Mouse (Mus musculus) cerebellum, adult 2 months (tissue): ENCODE measurements around the gene Rgs3. TPM values are rescaled to one million over a fixed set of nuclear protein-coding genes. Genes with fewer than 3 reads are reported as not detected.

Source experiments
- DNase-seq, 2 experiments: peaks; one replicate each; pipeline ENCODE4 v3.0.0; 2021
- H3K27ac ChIP-seq: fragments of 200-500 bp; 2 replicates; pipeline ENCODE4 v1.5.1; 2012; ENCODE audit warnings: low read length, control low read depth, inconsistent platforms; ENCODE audit not compliant: insufficient read depth
- H3K27me3 ChIP-seq: fragments of 200-500 bp; 2 replicates; pipeline ENCODE4 v1.6.1; 2012; ENCODE audit warnings: inconsistent platforms, mild to moderate bottlenecking, low read length, moderate library complexity; ENCODE audit not compliant: control insufficient read depth, insufficient read depth
- H3K4me1 ChIP-seq: fragments of 200-500 bp; 2 replicates; pipeline ENCODE4 v1.6.1; 2011; ENCODE audit warnings: low read length; ENCODE audit not compliant: control insufficient read depth, insufficient read depth
- H3K4me3 ChIP-seq: fragments of 200-500 bp; replicated peaks from 2 replicates; pipeline ENCODE3; 2011; ENCODE audit warnings: mild to moderate bottlenecking, low read depth, low read length, control low read depth; ENCODE audit not compliant: insufficient read depth
- CTCF ChIP-seq: fragments of 200-500 bp; IDR thresholded peaks from 2 replicates; pipeline ENCODE4 v1.5.1; 2011; ENCODE audit warnings: low read depth, mild to moderate bottlenecking, control low read depth, low read length, moderate library complexity, borderline replicate concordance; ENCODE audit not compliant: insufficient read depth
- POLR2A ChIP-seq: fragments of 200-500 bp; IDR thresholded peaks from 2 replicates; pipeline ENCODE4 v1.6.1; 2011; ENCODE audit warnings: low read length, control low read depth, borderline replicate concordance; ENCODE audit not compliant: insufficient read depth
- WGBS: fragments of 180-500 bp; shearing (Covaris S2); methylation state at CpG from one replicate; pipeline ENCODE4 v1.1.7; 2018; 5-methylcytosine and 5-hydroxymethylcytosine counted together
- polyA plus RNA-seq: library from polyadenylated mRNA; depleted of rRNA; stranded (reverse); fragments of >200 nt; gene quantifications from 2 replicates; pipeline ENCODE4 v1.2.3, GENCODE M21; 2012

Rgs3 gene
- polyA plus RNA-seq, 1 experiment = 92.7 TPM

DNA sequence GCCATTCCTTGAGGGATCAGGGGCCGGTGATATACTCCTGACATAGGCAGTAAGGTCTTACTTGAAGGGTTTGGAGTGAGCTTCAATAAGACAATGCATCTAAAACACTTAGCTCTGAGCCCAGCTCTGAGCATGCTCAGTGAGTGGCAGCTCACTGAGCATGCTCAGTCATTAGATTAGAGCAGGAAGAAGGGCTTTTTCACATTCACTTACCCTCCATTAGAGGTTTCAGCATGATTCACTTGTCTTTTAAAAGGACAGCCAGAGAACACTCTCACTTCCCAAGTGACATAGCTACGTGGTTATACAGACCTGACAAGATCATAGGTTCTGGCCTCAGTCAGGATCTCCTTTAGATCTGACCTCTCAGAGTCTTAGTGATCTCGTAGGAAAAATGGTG is 89.2 kb downstream of the Rgs3 start:
- Histone ChIP-seq H3K4me1 (peaks cover 50% of the 10 kb centered on the region), H3K27me3 (no peaks in the 10 kb centered on the region), H3K27ac (no peak overlapping the region), H3K4me3 (no peak overlapping the region)
- TF ChIP-seq CTCF (no peak), POLR2A (no peak)
- WGBS = 92% methylated on average over 3 of the region's 3 CpGs
- DNase-seq = no peak

DNA sequence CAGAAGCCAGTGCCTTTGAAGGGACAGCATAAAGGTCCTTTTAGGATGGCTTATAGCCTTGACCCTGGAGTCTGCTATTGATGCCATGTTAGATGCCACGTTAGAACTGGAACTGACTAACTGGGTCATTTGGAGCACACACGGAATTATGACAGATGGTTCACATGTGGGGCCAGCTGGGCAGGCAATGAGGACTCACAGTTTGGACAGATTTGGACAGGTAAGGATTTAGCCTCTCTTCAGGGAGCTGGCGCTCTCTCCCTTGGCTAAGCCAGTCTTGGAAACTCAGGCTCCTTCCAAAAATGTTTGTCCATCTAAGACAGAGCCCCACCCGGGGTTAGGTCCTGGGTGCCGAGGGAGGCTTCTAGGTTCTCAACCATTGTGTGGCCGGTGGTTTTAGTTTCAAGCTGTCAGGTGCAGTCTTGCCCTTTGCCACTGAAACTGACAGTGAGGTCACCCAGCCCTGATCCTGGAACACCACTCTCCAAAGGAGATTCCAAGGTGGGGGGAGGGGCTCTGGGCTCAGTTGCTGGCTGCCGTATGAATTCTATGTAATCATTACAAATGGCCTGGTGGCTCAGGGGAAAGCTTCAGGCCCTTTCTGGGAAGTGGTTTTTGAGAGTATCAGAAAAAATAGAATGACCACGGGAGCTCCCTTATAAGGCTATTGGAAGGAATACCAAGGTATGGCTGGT is 90.0 kb downstream of the Rgs3 start:
- 11% methylated on average over 8 of the region's 8 CpGs for WGBS
- H3K27me3 ChIP-seq = no peaks in the 10 kb centered on the region
- peak; percentile 87 to 92 for DNase-seq
- TF ChIP-seq POLR2A = no peak
- no peak for TF ChIP-seq CTCF
- peaks cover 47% of the 10 kb centered on the region for H3K4me1 ChIP-seq
- no peak overlapping the region for H3K4me3 ChIP-seq
- H3K27ac ChIP-seq = peak overlapping the region; percentile 53

DNA sequence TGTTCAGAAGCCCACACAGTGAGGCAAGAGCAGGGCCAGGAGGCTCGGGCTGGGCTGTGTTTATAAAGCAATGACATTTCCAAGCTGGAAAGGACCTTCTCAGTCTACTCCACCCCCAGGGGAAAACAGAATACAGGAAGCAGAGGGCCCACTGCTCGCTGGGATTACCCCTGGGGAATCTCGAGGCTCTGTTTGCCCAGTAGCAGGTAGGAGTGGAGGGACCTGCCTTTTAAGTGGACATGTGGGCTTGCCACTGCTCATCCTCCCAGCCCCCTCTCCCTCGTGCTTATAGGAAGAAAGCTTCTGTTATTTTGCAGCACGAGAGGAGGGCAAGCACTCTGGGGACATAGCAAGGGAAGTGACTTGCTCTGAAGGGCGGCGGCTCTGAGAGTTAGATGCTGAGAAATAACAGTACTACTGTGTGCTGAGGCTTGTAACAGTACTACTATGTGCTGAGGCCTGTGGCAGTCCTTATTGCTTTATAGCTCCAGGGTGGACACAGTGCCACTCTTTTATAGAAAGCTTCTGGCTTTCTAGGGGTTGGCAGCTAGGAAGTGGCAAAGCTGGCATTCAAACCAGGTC is 91.6 kb downstream of the Rgs3 start:
- Histone ChIP-seq H3K4me3 (no peak overlapping the region), H3K4me1 (peaks cover 49% of the 10 kb centered on the region), H3K27ac (no peak overlapping the region), H3K27me3 (no peaks in the 10 kb centered on the region)
- TF ChIP-seq CTCF (no peak), POLR2A (no peak)
- no peak for DNase-seq
- 86% methylated on average over 7 of the region's 7 CpGs for WGBS

DNA sequence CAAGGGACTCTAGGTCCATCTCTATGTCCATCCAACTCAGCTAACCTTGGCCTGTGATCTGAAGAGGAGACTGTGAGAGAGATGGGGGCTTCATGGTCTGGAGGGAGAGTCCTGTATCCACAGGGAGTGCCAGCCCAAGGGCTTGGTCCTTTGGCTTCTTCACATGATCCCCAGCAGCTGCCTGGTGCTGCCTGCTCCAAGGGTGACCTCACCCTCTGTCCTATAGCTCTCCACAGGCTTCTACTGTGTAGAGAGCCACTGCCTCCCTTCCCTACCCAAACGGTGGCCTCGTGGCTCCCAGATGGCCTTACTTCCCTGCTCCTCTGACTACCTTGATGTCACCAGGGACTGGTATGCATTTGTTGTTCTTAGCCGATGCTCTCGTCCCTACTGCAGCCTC is 92.6 kb downstream of the Rgs3 start:
- Histone ChIP-seq H3K4me3 (no peak overlapping the region), H3K27me3 (no peaks in the 10 kb centered on the region), H3K4me1 (peaks cover 49% of the 10 kb centered on the region), H3K27ac (peak overlapping the region; percentile 22; the same call in 1 of the 2 replicates)
- WGBS = 59% methylated on average over 4 of the region's 4 CpGs
- no peak for DNase-seq
- no peak for TF ChIP-seq CTCF
- no peak for TF ChIP-seq POLR2A

DNA sequence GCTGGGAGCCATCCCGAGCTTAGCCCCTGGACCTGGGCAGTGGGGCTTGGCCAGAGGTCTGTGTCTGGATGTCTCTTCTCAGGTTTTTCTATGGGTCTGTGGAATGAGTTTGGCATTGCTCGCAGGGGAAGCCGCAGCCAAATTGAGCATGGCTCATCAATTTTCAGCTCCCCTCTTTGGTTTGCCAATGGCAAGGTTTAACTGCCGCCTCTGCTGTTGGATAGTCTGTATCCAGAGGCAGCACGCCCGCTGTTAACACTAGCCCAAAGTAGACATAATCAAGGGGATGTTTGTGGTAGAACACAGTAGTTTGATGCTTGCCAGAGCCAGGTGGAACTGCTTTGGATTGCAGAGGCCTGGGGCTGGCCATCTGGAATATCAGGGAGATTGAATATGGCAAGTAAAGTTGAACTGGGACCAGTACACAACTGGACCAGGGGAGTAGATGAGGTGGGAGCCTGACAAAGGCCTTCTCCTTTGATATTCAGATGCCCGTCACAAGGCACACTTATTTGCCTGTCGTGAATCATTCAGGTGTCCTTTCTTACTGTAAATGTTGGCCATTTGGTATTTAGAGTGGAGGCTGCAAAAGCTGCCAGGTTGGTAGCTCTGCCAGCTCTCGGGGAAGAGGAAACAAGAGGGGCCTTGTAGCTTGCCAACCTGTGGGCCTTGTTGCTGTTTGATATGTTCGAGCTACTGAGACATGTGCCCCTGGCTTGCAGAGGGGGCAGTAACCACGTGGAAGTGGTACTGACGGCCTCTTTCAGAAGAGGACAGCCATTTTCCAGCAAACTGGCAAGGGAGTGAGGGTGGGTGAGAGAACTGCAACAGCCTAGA is 93.5 kb downstream of the Rgs3 start:
- TF ChIP-seq CTCF (no peak), POLR2A (no peak)
- H3K4me1 ChIP-seq = peaks cover 49% of the 10 kb centered on the region
- peak; percentile 67 to 80 for DNase-seq
- H3K27ac ChIP-seq = peak overlapping the region; percentile 45; the same call in 1 of the 2 replicates
- H3K27me3 ChIP-seq = no peaks in the 10 kb centered on the region
- WGBS = 38% methylated on average over 12 of the region's 12 CpGs
- no peak overlapping the region for H3K4me3 ChIP-seq

DNA sequence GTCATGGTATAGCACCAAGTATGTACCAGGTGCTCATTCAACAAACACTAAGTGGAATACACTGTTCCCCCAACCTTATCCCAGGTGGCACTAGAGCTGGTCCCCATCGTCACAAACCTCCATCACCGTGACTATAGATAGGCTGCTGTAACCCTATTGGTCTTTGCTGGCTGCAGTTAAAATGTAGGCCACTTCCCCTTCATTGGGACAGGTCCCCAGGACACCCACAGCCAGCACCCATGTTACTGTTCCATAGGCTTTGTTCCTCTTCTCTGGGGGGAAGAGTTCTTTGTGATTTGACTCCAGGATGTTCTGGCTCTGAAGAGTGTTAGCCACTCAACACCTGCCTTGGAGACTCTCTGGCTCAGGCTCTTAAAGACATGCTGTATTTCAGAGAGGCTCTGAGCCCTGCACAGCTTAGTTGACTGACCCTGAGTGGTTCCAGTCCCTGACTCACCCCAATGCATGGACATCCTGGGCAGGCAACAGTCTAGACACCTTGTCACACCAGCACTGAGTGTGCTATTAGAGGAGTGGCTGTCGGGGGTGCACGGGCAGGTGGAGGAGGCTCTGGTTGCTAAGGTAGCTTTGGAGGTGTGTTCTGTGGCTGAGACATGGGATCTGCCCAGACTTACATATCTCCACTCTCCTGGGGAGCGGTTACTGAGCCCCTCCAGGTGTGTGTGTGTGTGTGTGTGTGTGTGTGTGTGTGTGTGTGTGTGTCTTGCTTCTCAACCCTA is 94.4 kb downstream of the Rgs3 start:
- 95% methylated on average over 5 of the region's 5 CpGs for WGBS
- Histone ChIP-seq H3K27me3 (no peaks in the 10 kb centered on the region), H3K4me1 (peaks cover 49% of the 10 kb centered on the region), H3K27ac (0 out of 2 replicates have a peak overlapping the region, but pooled peaks have one; percentile 45), H3K4me3 (no peak overlapping the region)
- no peak for DNase-seq
- TF ChIP-seq POLR2A = no peak
- TF ChIP-seq CTCF = no peak

DNA sequence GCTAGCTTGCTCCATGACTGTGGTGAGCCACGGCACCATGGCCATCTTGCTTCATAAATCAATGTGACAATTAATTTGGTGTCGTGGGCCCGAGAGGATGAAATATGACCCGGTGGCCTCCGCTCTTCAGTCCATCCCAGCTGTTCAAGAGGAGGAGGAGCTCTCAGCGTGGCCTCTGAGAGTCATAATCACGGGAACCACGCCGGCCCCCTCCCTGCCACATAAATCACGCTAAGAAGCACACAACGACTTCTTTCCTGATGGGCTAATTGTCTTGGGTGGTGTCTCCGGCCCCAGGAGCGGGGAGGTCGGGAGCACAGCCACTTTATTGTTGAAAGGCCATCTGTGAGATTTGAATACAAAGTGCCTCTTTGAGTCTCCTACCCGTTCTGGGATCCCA is 99.6 kb downstream of the Rgs3 start:
- Histone ChIP-seq H3K27me3 (no peaks in the 10 kb centered on the region), H3K4me3 (no peak overlapping the region), H3K4me1 (peaks cover 4% of the 10 kb centered on the region; the same call in 1 of the 2 replicates), H3K27ac (no peak overlapping the region)
- DNase-seq = no peak
- TF ChIP-seq CTCF (no peak), POLR2A (no peak)
- 74% methylated on average over 15 of the region's 15 CpGs for WGBS
